Mouse (Mus musculus) neural tube, embryonic 13.5 days (tissue): ENCODE data around the gene Nicn1. TPM values are rescaled to one million over a fixed set of nuclear protein-coding genes. Genes with fewer than 3 reads are reported as not detected.
"Not testable (repeated sequence)": the region's sequence is repeated elsewhere in the genome, so short reads cannot be mapped to it uniquely, and the experiment has no call there.

ENCODE experiments used
- ATAC-seq: fragments of 200-750 bp; cut with Nextera tagmentation; 2 replicates; pipeline ENCODE4 v1.8.0; 2017; ENCODE audit warnings: low read depth, mild to moderate bottlenecking, moderate TSS enrichment, moderate library complexity
- H3K27ac ChIP-seq: fragments of 300-500 bp; sonication (generic); replicated peaks from 2 replicates; pipeline ENCODE4 v1.5.1; 2015; ENCODE audit warnings: moderate library complexity, mild to moderate bottlenecking, inconsistent platforms
- H3K27me3 ChIP-seq: fragments of 300-500 bp; sonication (generic); 2 replicates; pipeline ENCODE4 v1.6.1; 2015; ENCODE audit warnings: mild to moderate bottlenecking, inconsistent platforms
- H3K36me3 ChIP-seq: fragments of 300-500 bp; sonication (generic); 2 replicates; pipeline ENCODE4 v1.6.1; 2015; ENCODE audit warnings: mild to moderate bottlenecking, inconsistent platforms
- H3K4me1 ChIP-seq: fragments of 300-500 bp; sonication (generic); replicated peaks from 2 replicates; pipeline ENCODE4 v1.6.1; 2015; ENCODE audit warnings: inconsistent platforms
- H3K4me2 ChIP-seq: fragments of 300-500 bp; sonication (generic); 2 replicates; pipeline ENCODE4 v1.6.1; 2015; ENCODE audit warnings: inconsistent platforms, mild to moderate bottlenecking, moderate library complexity
- H3K4me3 ChIP-seq: fragments of 300-500 bp; sonication (generic); 2 replicates; pipeline ENCODE4 v1.5.1; 2015; ENCODE audit warnings: mild to moderate bottlenecking, inconsistent platforms
- H3K9ac ChIP-seq: fragments of 300-500 bp; sonication (generic); 2 replicates; pipeline ENCODE4 v1.6.1; 2015; ENCODE audit warnings: moderate library complexity, mild to moderate bottlenecking, inconsistent platforms
- H3K9me3 ChIP-seq: fragments of 300-500 bp; sonication (generic); 2 replicates; pipeline ENCODE4 v1.6.1; 2016; ENCODE audit warnings: inconsistent platforms
- WGBS: fragments of 180-500 bp; shearing (Covaris S2); methylation state at CpG from one replicate; pipeline ENCODE4 v1.1.7; 2015; 5-methylcytosine and 5-hydroxymethylcytosine counted together
- polyA plus RNA-seq: library from polyadenylated mRNA; unstranded; fragments of >200 nt; fragmentation: Nextera tagmentation; extraction: Ambion mirVana; gene quantifications from 2 replicates; pipeline ENCODE4 v1.2.1, GENCODE M21; 2015

Gene Nicn1
- polyA plus RNA-seq, 1 experiment from 2014 or later, result 130 TPM

DNA sequence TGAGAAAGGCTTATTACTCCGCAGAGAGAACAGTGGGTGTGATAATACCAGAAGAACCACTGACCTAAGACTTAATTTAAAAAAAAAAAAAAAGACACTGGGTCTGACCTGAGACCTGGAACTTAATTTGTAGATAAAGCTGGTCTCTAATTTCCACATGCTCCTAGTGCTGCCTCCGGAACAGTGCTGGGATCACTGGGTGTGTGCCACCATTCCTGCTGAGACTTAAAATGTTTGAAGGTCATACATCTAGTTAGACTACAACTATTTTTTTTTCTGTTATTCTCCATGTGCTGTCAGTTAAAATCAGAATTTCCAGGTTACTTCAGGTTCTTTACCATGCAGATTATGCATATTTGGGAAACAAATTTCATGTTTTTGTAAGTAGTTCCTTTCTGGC is 17.9 kb downstream of the Nicn1 start:
- 72% methylated on average over 2 of the region's 2 CpGs for WGBS
- peaks cover 63% of the 10 kb centered on the region for H3K4me1 ChIP-seq

GRCm38 (mm10) chr9:108317572-108317971 is 27.3 kb downstream of the Nicn1 start:
- 92% methylated on average over 3 of the region's 3 CpGs for WGBS
- no peak for ATAC-seq
- Histone ChIP-seq H3K27ac (no peak overlapping the region), H3K27me3 (no peaks in the 10 kb centered on the region), H3K4me3 (no peak overlapping the region), H3K4me1 (no peaks in the 10 kb centered on the region; the same call in 1 of the 2 replicates), H3K36me3 (peaks cover 13% of the 10 kb centered on the region), H3K4me2 (no peak overlapping the region), H3K9ac (no peak overlapping the region), H3K9me3 (no peaks in the 10 kb centered on the region)

More for the DNA sequence above, 17.9 kb downstream of the Nicn1 start:
- H3K9me3 ChIP-seq, result no peaks in the 10 kb centered on the region
- peak overlapping the region; percentile 70 for H3K4me2 ChIP-seq
- H3K27me3 ChIP-seq, result no peaks in the 10 kb centered on the region
- H3K9ac ChIP-seq, result peak overlapping the region; percentile 91
- H3K27ac ChIP-seq, result no peak overlapping the region
- no peak for ATAC-seq
- peaks cover 11% of the 10 kb centered on the region for H3K36me3 ChIP-seq
- peak overlapping the region; percentile 90 for H3K4me3 ChIP-seq

DNA sequence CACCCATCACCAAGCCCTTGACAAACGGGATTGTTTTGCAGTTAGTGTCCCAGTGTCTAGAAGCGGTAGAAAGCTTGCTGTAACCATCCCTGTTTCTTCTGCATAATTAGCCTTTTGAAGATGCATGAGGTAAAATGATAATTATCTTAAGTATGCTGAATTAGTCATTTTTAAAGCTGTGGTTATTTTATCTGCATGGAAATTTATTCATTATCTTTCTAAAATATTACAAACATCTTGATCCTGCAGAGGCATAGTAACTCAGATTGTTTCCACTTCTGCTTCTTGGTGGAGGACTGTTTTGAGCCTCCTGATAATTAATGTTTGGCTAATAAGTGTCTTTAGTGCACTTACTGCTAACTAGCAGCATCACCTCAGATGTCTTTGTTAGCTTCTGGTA is 28.2 kb downstream of the Nicn1 start:
- no peak for ATAC-seq
- H3K9ac ChIP-seq, result no peak overlapping the region
- no peak overlapping the region for H3K27ac ChIP-seq
- peaks cover 13% of the 10 kb centered on the region for H3K36me3 ChIP-seq
- H3K9me3 ChIP-seq, result no peaks in the 10 kb centered on the region
- H3K27me3 ChIP-seq, result no peaks in the 10 kb centered on the region
- no peak overlapping the region for H3K4me3 ChIP-seq
- H3K4me2 ChIP-seq, result no peak overlapping the region
- 89% methylated on average over 2 of the region's 2 CpGs for WGBS
- no peaks in the 10 kb centered on the region; the same call in 1 of the 2 replicates for H3K4me1 ChIP-seq

GRCm38 (mm10) chr9:108322054-108322453 is 31.8 kb downstream of the Nicn1 start:
- not testable (repeated sequence) for H3K4me3 ChIP-seq, H3K27me3 ChIP-seq, H3K27ac ChIP-seq, H3K4me2 ChIP-seq, H3K9me3 ChIP-seq, H3K4me1 ChIP-seq, H3K9ac ChIP-seq, ATAC-seq, H3K36me3 ChIP-seq
- 96% methylated on average over 7 of the region's 7 CpGs for WGBS

DNA sequence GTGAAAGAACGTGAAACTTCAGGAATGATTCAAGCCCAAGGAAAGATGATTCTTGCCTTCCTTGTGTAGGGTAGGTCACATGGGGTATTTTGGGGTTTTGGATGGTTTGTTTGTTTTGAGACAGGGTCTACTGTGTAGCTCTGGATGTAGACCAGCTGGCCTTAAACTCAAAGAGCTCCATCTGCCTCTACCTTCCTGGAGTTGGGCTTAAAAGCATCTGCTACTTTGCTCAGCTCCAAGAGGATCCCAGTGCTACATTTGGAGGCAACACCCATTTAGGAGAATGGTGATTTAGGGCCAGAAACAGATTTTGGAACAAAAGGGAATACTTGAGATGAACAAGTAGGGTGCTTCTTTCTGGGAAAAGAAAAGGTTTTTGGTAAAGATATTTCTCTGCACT is 34.6 kb downstream of the Nicn1 start:
- H3K9ac ChIP-seq, result no peak overlapping the region
- H3K4me1 ChIP-seq, result no peaks in the 10 kb centered on the region
- H3K4me2 ChIP-seq, result no peak overlapping the region
- 93% methylated on average over 1 of the region's 1 CpGs for WGBS
- H3K36me3 ChIP-seq, result peaks cover 30% of the 10 kb centered on the region
- ATAC-seq, result no peak
- no peaks in the 10 kb centered on the region for H3K9me3 ChIP-seq
- H3K27ac ChIP-seq, result no peak overlapping the region
- H3K27me3 ChIP-seq, result no peaks in the 10 kb centered on the region
- H3K4me3 ChIP-seq, result no peak overlapping the region

DNA sequence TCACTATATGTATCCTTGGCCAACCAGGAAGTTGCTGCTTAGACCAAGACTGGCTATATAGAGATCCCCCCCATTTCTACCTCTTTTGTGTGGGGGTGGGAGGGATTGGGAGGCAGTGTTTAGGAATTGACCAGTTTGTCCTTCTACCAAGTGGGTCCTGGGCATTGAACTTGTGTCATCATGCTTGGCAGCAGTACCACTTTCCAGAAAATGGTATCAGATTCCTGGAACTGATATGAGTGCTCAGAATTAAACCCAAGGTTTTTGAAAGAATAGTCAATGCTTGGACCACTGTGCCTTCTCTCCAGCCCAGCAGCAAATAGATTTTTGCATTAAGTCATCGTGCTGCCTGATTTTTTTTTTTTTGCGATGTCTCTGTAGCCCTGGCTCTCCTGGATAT is 35.6 kb downstream of the Nicn1 start:
- no peak for ATAC-seq
- Histone ChIP-seq H3K36me3 (peaks cover 38% of the 10 kb centered on the region), H3K9me3 (no peaks in the 10 kb centered on the region), H3K4me3 (no peak overlapping the region), H3K4me2 (no peak overlapping the region), H3K4me1 (no peaks in the 10 kb centered on the region), H3K27ac (no peak overlapping the region), H3K9ac (no peak overlapping the region), H3K27me3 (no peaks in the 10 kb centered on the region)
- 95% methylated on average over 2 of the region's 2 CpGs for WGBS

DNA sequence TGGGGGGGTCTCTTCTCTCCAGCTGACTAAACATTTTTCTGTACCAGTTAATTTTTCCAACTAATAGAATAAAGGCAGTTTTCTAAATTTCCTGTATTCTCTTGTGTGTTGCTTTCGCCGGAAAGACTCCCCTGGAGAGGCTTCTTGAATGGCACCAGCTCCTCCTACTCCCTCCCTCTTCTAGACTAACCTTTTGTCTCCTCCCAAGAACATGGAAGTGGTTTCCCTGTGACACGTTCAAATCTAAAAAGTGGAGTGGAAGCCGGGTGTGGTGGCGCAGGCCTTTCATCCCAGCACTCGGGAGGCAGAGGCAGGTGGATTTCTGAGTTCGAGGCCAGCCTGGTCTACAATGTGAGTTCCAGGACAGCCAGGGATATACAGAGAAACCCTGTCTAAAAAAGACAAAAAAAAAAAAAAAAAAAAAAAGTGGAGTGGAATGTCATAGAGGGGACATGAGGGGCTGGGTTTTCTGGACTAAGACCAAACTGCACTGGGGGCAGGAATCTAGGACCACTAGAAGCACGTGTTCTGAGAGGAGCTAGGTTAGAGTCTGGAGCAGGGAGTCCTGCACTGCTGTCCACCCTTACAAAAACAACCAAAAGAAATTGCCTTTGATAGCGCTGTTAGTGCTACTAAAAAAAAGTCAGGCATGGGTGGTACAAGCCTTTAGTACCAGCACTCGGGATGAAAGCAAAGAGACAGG is 47.8 kb downstream of the Nicn1 start:
- Histone ChIP-seq H3K36me3 (peaks cover 37% of the 10 kb centered on the region), H3K9ac (peak overlapping the region; percentile 95; the same call in 1 of the 2 replicates), H3K27me3 (no peaks in the 10 kb centered on the region), H3K4me3 (no peak overlapping the region; the same call in 1 of the 2 replicates), H3K4me1 (peaks cover 30% of the 10 kb centered on the region), H3K9me3 (no peaks in the 10 kb centered on the region), H3K27ac (peak overlapping the region; percentile 95), H3K4me2 (peak overlapping the region; percentile 77)
- ATAC-seq, result no peak
- 68% methylated on average over 10 of the region's 10 CpGs for WGBS

GRCm38 (mm10) chr9:108338551-108338885 is 48.3 kb downstream of the Nicn1 start:
- peak overlapping the region; percentile 72 for H3K4me3 ChIP-seq
- peak; percentile 1; the same call in 1 of the 2 replicates for ATAC-seq
- WGBS, result 27% methylated on average over 6 of the region's 6 CpGs

DNA sequence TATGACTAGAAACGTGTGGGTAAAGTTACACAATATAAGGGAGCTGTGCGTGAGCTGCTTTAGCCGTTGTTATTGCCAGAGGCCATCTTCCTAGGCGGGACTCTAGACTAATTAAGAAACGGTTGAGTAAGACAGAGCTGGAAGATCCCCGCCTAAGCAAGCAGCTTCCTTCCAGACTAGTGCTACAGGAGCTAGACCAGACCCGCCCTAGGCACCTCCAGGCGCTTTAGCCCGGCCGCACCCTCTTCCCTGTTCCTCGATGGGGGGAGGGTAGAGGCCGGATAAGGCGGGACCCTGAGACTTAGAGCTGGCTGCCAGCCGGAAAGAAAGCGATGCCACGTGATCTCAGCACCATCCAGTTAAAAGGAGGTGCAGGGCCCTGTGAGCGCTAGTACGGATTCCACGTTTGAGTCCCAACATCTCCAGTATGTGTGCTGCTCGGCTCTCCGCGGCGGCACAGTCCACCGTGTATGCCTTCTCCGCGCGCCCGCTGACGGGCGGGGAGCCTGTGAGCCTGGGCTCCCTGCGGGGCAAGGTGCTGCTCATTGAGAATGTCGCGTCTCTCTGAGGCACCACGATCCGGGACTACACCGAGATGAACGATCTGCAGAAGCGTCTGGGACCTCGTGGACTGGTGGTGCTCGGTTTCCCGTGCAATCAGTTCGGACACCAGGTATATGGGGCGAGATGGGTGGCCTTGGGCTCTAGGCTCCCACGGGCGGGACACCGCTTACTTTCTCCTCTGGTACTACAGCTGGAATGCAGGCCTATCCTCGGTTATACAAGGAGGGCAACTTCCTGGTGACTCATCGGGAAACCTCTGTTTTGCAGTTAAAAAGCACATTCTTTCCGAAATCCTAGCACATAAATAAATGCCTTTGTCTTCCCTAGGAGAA is 48.9 kb downstream of the Nicn1 start, which contains the start of gene Gpx1:
Gene Gpx1, plus strand, starts transcription at position 18 of the 896 bp plus-strand sequence.
- Histone ChIP-seq H3K4me3 (peak within 1 kb of the TSS; percentile 72), H3K4me1 (peaks cover 30% of the 10 kb centered on the region), H3K36me3 (peaks cover 27% of the 10 kb centered on the region), H3K4me2 (peak within 1 kb of the TSS; percentile 77), H3K9ac (peak within 1 kb of the TSS; percentile 95), H3K27me3 (no peaks in the 10 kb centered on the region), H3K9me3 (no peaks in the 10 kb centered on the region), H3K27ac (peak within 1 kb of the TSS; percentile 95)
- peak; percentile 98 for ATAC-seq
- WGBS, result under 1% methylated on average over 49 of the region's 49 CpGs

More at GRCm38 (mm10) chr9:108338551-108338885, 48.3 kb downstream of the Nicn1 start:
- peaks cover 30% of the 10 kb centered on the region for H3K4me1 ChIP-seq
- no peaks in the 10 kb centered on the region for H3K27me3 ChIP-seq
- no peaks in the 10 kb centered on the region for H3K9me3 ChIP-seq
- peak overlapping the region; percentile 95 for H3K27ac ChIP-seq
- H3K36me3 ChIP-seq, result peaks cover 33% of the 10 kb centered on the region
- peak overlapping the region; percentile 95 for H3K9ac ChIP-seq
- H3K4me2 ChIP-seq, result peak overlapping the region; percentile 77

- Histone ChIP-seq H3K4me2 (peak overlapping the region; percentile 77), H3K27me3 (no peaks in the 10 kb centered on the region), H3K9ac (peak overlapping the region; percentile 95), H3K9me3 (no peaks in the 10 kb centered on the region), H3K36me3 (peaks cover 20% of the 10 kb centered on the region), H3K4me3 (peak overlapping the region; percentile 72), H3K4me1 (peaks cover 30% of the 10 kb centered on the region), H3K27ac (peak overlapping the region; percentile 95)
- no peak for ATAC-seq
- WGBS, result 14% methylated on average over 20 of the region's 20 CpGs
Measured at GRCm38 (mm10) chr9:108339886-108340257, 49.6 kb downstream of the Nicn1 start.

DNA sequence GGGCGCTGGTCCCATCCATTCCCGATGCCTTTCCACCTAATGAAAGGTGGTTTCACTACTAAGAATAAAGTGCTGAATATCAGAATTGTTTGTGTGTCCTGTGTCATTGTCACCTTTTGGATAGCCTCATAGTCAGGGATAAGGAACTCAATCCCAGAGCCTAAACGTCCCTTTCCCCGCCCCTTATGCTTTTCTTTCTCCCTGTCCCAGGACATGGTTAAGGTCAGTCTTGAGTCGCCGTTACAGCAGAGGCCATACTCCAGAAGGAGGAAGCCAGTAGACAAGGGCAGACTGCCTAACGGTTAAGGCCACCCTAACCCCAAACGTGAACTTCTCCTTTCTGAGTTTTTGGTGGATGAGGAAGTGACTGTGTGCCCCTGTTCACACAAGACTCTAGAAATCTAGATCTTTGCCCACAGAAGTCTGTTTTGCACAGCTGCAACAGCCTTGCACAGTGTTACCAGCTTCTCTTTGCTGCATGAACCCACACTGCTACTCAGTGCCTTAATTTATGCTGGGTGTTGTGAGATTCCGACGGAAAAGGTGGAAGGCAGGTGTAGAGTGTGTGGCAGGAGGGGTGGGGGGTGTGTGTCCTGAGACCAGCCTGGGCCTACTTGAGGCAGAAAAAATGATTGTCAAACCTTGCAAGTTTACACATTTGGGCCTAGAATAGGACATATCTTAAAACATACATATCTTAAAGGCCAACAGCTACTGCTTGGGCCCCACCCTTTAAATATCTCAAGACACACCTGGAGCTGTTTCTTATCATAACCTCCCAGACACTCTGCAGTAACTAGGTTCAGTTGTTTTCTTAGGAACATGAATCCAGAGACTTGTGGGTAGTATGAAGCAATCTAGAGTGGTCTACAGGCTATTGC is 50.3 kb downstream of the Nicn1 start:
- Histone ChIP-seq H3K27ac (peak overlapping the region; percentile 95; the same call in 1 of the 2 replicates), H3K4me3 (peak overlapping the region; percentile 72), H3K9ac (peak overlapping the region; percentile 95), H3K9me3 (no peaks in the 10 kb centered on the region), H3K27me3 (no peaks in the 10 kb centered on the region), H3K4me2 (peak overlapping the region; percentile 77), H3K36me3 (peaks cover 14% of the 10 kb centered on the region), H3K4me1 (peaks cover 30% of the 10 kb centered on the region)
- ATAC-seq, result no peak
- 65% methylated on average over 10 of the region's 10 CpGs for WGBS
